Mouse (Mus musculus): ENCODE data around the gene Insm2.

DNA sequence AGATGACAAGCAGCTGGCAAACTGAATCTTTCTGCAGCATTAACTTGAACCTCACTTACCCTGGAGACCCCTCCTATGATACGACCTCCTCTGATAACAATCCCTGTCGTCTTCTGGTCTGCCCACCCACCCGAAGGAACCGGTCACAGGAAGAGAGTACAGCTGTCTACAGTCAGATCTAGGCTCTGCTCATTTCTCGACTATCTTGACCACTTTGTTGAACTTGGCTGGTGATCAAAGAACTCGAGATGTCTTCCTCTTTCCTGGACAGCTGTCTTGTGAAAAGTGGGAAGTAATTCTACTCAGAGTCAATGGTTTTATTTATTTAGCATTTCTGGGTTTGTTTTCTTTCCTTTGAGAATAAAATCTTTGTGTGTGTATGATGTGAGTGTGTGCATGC lies 29.6 kb upstream of the Insm2 start:
- no peak for TF ChIP-seq EP300 (IDR thresholded peaks at IDR 0.05)
- no peak for TF ChIP-seq CTCF (IDR thresholded peaks at IDR 0.05)

All from lung, postnatal 0 days (tissue).